Mouse (Mus musculus): ENCODE measurements around the gene Tpcn2. TPM values are rescaled to one million over a fixed set of nuclear protein-coding genes. Genes with fewer than 3 reads are reported as not detected.

Gene Tpcn2
- polyA plus RNA-seq, 1 experiment from 2014 or later = 5.7 TPM

DNA sequence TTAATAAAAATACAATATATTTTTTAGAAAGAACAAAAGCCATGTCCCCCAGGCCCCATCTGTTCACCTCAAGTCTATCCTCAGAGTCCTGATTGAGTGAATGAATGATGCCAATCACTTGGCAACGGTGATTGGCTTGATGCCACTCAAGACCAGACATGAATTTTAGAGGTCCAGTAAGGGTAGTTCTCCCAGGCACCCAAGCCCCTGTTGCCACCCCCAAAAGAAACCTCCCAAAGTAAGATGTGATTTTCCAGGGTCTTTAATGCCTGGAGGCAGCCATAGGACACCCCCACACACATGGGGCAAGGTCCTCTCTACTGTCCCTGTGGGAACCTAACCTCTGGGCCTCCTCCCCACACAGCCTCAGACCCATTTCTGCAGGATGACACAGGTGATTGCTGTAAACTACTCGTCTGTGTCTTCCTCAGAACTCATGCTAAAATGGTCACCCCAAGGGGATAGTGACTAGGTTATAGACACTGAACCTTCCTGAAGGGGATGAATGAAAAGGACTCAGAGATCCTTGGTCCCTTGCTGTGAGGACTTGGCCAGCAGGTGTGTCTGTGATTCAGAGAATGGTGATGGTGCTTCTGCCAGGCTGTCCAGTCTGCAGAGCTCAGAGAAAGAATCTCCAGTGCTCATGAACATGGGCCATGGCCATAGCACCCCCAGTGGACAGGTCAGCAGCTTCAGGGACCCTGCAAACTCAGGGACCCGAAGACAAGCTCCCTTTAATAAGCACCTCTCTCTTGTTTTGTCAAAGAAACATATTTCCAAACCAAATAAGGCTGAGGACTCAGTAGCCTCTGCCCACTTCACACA lies 15.1 kb upstream of the Tpcn2 start:
- peaks cover 19% of the 10 kb centered on the region for H3K4me1 ChIP-seq
- H3K9me3 ChIP-seq = no peaks in the 10 kb centered on the region
- ATAC-seq (ENCODE audit: extremely low read depth, insufficient number of reproducible peaks, low FRiP score, low TSS enrichment) = no peak
- no peak overlapping the region for H3K9ac ChIP-seq
- no peak overlapping the region for H3K4me3 ChIP-seq
- H3K27ac ChIP-seq (replicated peaks) = no peak overlapping the region
- H3K36me3 ChIP-seq = no peaks in the 10 kb centered on the region
- 54% methylated on average over 3 of the region's 3 CpGs for WGBS
- no peaks in the 10 kb centered on the region for H3K27me3 ChIP-seq (replicated peaks)
- no peak overlapping the region for H3K4me2 ChIP-seq

DNA sequence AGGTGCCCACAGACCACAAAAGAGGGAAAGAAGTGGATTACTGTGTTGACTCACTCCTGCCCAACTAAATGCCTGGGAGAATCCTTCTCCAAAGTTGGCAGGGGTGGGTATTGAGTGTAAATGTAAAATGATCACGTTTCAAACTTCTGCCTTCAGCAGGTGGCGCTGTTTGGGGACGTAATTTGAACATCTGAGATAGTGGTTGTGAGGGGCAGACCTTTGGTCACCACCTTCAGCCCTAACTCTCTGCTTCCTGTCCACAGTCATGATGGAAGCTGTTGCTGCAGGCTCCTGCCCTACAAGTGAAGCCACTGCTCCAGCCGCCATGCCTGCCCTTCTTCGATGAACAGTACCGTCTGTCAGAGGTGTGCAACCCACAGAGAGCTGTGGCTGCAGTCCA lies 10.0 kb upstream of the Tpcn2 start:
- H3K9me3 ChIP-seq = no peaks in the 10 kb centered on the region
- no peaks in the 10 kb centered on the region for H3K36me3 ChIP-seq
- H3K4me2 ChIP-seq = no peak overlapping the region
- no peak overlapping the region for H3K4me3 ChIP-seq
- no peak for ATAC-seq (ENCODE audit: extremely low read depth, insufficient number of reproducible peaks, low FRiP score, low TSS enrichment)
- no peak overlapping the region for H3K27ac ChIP-seq (replicated peaks)
- H3K27me3 ChIP-seq (replicated peaks) = no peaks in the 10 kb centered on the region
- WGBS = 30% methylated on average over 6 of the region's 6 CpGs
- H3K4me1 ChIP-seq = peaks cover 7% of the 10 kb centered on the region
- no peak overlapping the region for H3K9ac ChIP-seq

DNA sequence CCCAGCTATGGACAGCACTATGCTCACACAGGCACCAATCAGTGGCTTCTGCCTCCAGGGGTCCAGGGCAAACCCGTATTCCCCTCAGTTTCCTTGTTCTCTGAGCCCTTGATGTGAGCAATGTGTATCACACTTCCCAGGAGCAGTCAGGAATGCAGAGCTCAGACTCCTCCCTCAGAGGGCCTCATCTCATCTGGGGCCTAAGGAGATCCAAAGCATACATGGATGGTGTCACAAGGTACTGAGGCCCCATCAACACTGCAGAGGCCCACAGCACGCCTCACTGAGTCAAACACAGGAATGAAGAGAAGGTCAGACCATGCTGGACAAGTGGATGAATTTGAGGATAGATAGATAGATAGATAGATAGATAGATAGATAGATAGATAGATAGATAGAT lies 8.9 kb upstream of the Tpcn2 start:
- no peak overlapping the region for H3K9ac ChIP-seq
- peaks cover 7% of the 10 kb centered on the region for H3K4me1 ChIP-seq
- WGBS = 57% methylated on average over 2 of the region's 2 CpGs

DNA sequence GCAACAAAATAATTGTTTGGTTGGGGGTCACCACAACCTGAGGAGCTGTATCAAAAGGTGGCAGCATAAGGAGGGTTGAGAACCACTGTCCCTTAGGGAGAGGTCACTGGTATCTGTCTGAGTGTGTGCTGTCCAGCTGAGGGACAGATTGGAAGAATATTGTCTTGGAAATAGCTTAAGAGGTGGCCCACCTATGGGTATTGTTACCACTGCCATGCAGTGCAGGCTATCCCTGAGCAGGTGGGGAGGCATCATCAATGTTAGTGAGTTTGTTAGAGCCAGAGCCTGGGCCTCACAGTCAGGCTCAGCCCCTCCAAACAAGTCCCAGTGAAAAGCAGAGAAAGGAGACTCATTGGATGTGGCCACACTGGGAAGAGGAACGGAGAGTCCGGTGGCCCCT lies 8.0 kb upstream of the Tpcn2 start:
- Histone ChIP-seq H3K4me3 (no peak overlapping the region), H3K4me1 (peaks cover 13% of the 10 kb centered on the region), H3K27ac (replicated peaks) (no peak overlapping the region), H3K27me3 (replicated peaks) (no peaks in the 10 kb centered on the region), H3K4me2 (no peak overlapping the region), H3K9me3 (no peaks in the 10 kb centered on the region), H3K9ac (no peak overlapping the region), H3K36me3 (no peaks in the 10 kb centered on the region)
- WGBS = 75% methylated on average over 2 of the region's 2 CpGs
- ATAC-seq (ENCODE audit: extremely low read depth, insufficient number of reproducible peaks, low FRiP score, low TSS enrichment) = no peak

More for the DNA sequence above, 8.9 kb upstream of the Tpcn2 start:
- Histone ChIP-seq H3K27ac (replicated peaks) (no peak overlapping the region), H3K4me2 (no peak overlapping the region), H3K9me3 (no peaks in the 10 kb centered on the region), H3K36me3 (no peaks in the 10 kb centered on the region), H3K4me3 (no peak overlapping the region), H3K27me3 (replicated peaks) (no peaks in the 10 kb centered on the region)
- ATAC-seq (ENCODE audit: extremely low read depth, insufficient number of reproducible peaks, low FRiP score, low TSS enrichment) = no peak

DNA sequence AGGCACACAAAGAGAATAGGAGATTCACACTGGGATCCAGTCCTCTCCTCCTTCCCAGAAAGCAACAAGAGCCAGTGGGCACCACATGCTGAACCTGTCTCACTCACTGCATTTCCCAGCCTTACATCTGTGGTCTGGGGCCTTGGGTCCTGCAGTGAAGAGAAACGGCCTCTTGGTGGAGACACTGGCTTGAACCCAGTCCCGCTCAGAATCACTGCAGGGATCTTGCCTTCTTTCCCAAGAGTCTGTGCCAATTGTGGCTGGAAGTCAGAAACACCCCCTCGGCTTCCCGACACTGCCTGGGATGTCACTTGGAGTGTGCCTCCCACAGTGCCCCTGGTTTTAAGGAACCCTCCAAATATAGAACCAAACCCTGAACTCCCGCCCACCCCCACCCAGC lies 5.5 kb upstream of the Tpcn2 start:
- H3K4me1 ChIP-seq = peaks cover 13% of the 10 kb centered on the region
- no peaks in the 10 kb centered on the region for H3K9me3 ChIP-seq
- H3K4me3 ChIP-seq = no peak overlapping the region
- H3K27ac ChIP-seq (replicated peaks) = no peak overlapping the region
- H3K9ac ChIP-seq = no peak overlapping the region
- H3K4me2 ChIP-seq = no peak overlapping the region
- no peaks in the 10 kb centered on the region for H3K27me3 ChIP-seq (replicated peaks)
- no peak for ATAC-seq (ENCODE audit: extremely low read depth, insufficient number of reproducible peaks, low FRiP score, low TSS enrichment)
- WGBS = 22% methylated on average over 5 of the region's 5 CpGs
- no peaks in the 10 kb centered on the region for H3K36me3 ChIP-seq

DNA sequence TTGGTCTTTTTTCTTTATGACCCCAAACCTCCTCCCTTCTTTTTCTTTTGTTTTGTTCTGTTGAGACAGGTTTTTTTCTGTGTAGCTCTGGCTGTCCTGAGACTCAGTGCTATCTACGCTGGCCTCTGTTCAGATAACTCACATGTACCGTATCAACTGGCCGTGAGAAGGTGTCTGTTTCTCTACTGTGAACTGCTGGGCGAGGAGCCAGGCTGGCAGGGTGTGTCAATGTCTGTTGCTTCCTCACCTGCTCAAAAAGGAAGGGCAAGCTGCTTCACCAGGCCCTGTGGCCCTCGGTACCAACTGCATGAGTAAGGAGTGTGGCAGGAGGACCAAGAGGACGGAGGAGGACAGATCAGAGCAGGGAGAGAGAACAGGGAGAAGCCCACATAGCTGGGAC lies 3.6 kb upstream of the Tpcn2 start:
- Histone ChIP-seq H3K4me1 (peaks cover 27% of the 10 kb centered on the region), H3K9ac (no peak overlapping the region), H3K4me3 (no peak overlapping the region), H3K27ac (replicated peaks) (no peak overlapping the region), H3K4me2 (no peak overlapping the region), H3K9me3 (no peaks in the 10 kb centered on the region), H3K36me3 (no peaks in the 10 kb centered on the region), H3K27me3 (replicated peaks) (no peaks in the 10 kb centered on the region)
- WGBS = 43% methylated on average over 6 of the region's 6 CpGs
- no peak for ATAC-seq (ENCODE audit: extremely low read depth, insufficient number of reproducible peaks, low FRiP score, low TSS enrichment)

DNA sequence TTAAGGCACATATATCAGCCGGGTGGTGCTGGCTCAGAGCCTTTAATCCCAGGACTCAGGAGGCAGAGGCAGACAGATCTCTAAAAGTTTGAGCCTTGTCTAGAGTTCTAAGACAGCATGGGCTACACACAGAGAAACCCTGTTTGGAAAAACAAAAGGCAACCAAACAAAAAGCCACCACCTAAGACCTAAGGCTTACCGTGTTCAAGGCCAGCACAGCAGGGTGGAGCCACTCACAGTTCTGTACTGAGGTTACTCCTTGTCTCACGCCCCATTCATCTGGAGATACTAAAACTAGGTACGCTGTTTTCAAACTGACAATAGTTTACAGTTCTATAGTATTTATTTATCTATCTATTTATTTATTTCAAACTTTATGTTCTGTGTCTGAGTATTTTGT lies 1.7 kb upstream of the Tpcn2 start:
- no peaks in the 10 kb centered on the region for H3K9me3 ChIP-seq
- H3K4me3 ChIP-seq = no peak overlapping the region
- no peaks in the 10 kb centered on the region for H3K36me3 ChIP-seq
- ATAC-seq (ENCODE audit: extremely low read depth, insufficient number of reproducible peaks, low FRiP score, low TSS enrichment) = no peak
- no peak overlapping the region for H3K4me2 ChIP-seq
- H3K9ac ChIP-seq = no peak overlapping the region
- H3K27me3 ChIP-seq (replicated peaks) = no peaks in the 10 kb centered on the region
- peaks cover 40% of the 10 kb centered on the region for H3K4me1 ChIP-seq
- WGBS = 71% methylated on average over 4 of the region's 4 CpGs
- no peak overlapping the region for H3K27ac ChIP-seq (replicated peaks)

DNA sequence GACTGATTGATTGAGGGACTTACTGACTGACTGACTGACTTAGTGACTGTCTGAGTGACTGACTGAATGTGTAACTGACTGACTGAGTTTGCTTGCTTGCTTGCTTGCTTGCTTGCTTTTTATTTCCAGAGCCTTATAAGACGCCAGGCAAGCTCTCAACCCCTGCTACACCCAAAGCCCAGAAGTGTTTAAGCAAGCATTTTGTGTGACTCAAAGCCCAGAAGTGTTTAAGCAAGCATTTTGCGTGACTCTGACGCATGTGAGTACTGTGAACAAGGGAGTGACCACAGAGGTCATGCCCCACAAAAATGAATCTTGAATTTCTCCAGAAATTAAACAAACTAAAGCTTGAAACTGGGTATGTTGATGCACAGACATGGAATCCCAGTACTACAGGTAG lies 482 bp upstream of the Tpcn2 start:
- Histone ChIP-seq H3K36me3 (peaks cover 9% of the 10 kb centered on the region), H3K27ac (replicated peaks) (no peak overlapping the region), H3K4me1 (peaks cover 35% of the 10 kb centered on the region), H3K9ac (peak overlapping the region; percentile 4; the same call in 1 of the 2 replicates), H3K9me3 (no peaks in the 10 kb centered on the region), H3K4me3 (peak overlapping the region; percentile 70), H3K4me2 (peak overlapping the region; percentile 86), H3K27me3 (replicated peaks) (no peaks in the 10 kb centered on the region)
- 62% methylated on average over 3 of the region's 3 CpGs for WGBS
- no peak for ATAC-seq (ENCODE audit: extremely low read depth, insufficient number of reproducible peaks, low FRiP score, low TSS enrichment)

DNA sequence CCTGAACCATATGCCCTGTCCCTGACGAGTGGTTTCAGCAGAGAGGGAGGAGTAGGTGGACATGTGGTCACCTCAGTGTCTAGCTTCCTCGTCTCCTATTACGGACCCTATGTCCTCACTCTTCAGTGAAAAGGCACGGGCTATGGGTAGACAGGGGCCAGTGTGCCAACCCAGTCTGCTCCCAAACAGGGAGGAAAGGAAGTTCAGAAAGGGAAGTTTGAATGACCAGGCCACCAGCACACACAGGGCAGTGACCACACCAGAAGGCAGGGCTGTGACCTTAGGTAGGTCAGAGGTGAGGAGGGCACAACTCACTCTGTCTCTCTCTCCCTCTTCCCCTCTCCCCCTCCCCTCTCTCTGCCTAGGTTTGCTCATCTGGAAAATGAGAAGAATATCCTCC lies 770 bp downstream of the Tpcn2 start:
- no peak for ATAC-seq (ENCODE audit: extremely low read depth, insufficient number of reproducible peaks, low FRiP score, low TSS enrichment)
- peak overlapping the region; percentile 70 for H3K4me3 ChIP-seq
- H3K4me2 ChIP-seq = peak overlapping the region; percentile 86
- H3K27ac ChIP-seq (replicated peaks) = no peak overlapping the region; the same call in 1 of the 2 replicates
- H3K27me3 ChIP-seq (replicated peaks) = no peaks in the 10 kb centered on the region
- H3K36me3 ChIP-seq = peaks cover 21% of the 10 kb centered on the region
- 47% methylated on average over 4 of the region's 4 CpGs for WGBS
- H3K9me3 ChIP-seq = no peaks in the 10 kb centered on the region
- H3K4me1 ChIP-seq = peaks cover 33% of the 10 kb centered on the region
- peak overlapping the region; percentile 87 for H3K9ac ChIP-seq

DNA sequence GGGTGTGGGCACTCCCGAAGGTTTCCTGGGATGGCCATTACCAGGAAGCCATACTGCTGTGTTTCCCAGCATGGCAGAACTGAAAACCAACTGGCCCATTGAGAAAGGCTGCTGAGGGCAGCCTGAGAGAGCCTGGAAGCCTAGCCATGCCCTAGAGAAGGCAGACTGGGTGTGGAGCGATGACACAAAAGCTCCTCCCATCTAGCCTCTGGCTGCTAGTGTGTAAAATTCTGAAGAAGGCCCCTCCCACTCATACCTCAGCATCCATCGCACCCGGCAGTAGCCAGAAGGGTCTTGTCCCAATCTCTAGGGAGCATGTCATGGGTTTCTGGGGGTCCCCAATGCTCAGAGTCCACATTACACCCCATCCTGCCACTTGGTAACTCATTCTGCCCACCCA lies 2.4 kb downstream of the Tpcn2 start:
- WGBS = 81% methylated on average over 4 of the region's 4 CpGs
- ATAC-seq (ENCODE audit: extremely low read depth, insufficient number of reproducible peaks, low FRiP score, low TSS enrichment) = no peak

DNA sequence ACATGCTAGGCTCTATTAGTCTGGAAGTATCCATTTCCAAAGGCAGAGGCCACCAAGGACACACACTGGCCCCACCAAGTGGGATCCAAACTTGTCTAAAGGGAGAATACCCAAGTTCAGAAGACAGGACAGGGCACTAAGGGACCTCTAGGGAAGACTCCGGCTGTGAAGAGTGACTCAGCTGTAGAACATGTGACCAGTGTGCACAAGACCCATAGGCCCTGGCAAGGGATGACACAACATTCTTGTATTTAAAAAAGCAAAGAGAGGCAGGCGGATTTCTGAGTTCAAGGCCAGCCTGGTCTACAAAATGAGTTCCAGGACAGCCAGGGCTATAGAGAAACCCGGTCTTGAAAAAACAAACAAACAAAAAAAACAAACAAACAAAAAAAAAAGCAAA lies 8.3 kb downstream of the Tpcn2 start:
- peaks cover 92% of the 10 kb centered on the region for H3K36me3 ChIP-seq
- ATAC-seq (ENCODE audit: extremely low read depth, insufficient number of reproducible peaks, low FRiP score, low TSS enrichment) = no peak
- H3K4me3 ChIP-seq = no peak overlapping the region
- no peaks in the 10 kb centered on the region for H3K27me3 ChIP-seq (replicated peaks)
- H3K27ac ChIP-seq (replicated peaks) = no peak overlapping the region
- H3K9ac ChIP-seq = no peak overlapping the region
- WGBS = 78% methylated on average over 3 of the region's 3 CpGs
- no peak overlapping the region for H3K4me2 ChIP-seq
- no peaks in the 10 kb centered on the region for H3K9me3 ChIP-seq
- H3K4me1 ChIP-seq = no peaks in the 10 kb centered on the region

More for the DNA sequence above, 2.4 kb downstream of the Tpcn2 start:
- no peaks in the 10 kb centered on the region for H3K9me3 ChIP-seq
- no peak overlapping the region for H3K27ac ChIP-seq (replicated peaks)
- H3K27me3 ChIP-seq (replicated peaks) = no peaks in the 10 kb centered on the region
- no peak overlapping the region for H3K4me2 ChIP-seq
- H3K9ac ChIP-seq = no peak overlapping the region
- H3K4me3 ChIP-seq = no peak overlapping the region
- H3K36me3 ChIP-seq = peaks cover 35% of the 10 kb centered on the region
- peaks cover 28% of the 10 kb centered on the region for H3K4me1 ChIP-seq

DNA sequence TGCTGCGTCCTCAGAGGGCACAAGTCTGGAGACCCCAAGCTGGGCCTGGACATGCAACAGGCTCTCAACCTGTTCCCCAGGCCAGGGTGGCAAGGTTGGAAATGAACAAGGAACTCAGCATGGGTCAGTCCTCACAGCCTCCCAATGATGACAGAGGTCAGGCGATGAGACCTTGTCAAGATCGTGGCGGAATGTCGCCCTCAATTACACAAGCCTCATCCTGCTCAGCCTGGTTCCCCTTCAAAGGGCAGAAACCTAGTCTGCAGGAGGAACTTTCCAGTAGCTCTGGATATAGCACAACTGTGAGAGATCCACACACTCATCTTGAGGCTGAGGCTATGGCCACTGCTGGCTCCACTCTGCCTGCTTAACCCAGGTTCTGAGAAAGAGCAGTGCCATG lies 12.9 kb downstream of the Tpcn2 start:
- Histone ChIP-seq H3K9ac (no peak overlapping the region), H3K4me1 (no peaks in the 10 kb centered on the region), H3K9me3 (no peaks in the 10 kb centered on the region), H3K36me3 (peaks cover 98% of the 10 kb centered on the region), H3K27ac (replicated peaks) (no peak overlapping the region), H3K4me2 (no peak overlapping the region), H3K27me3 (replicated peaks) (no peaks in the 10 kb centered on the region), H3K4me3 (no peak overlapping the region)
- ATAC-seq (ENCODE audit: extremely low read depth, insufficient number of reproducible peaks, low FRiP score, low TSS enrichment) = no peak
- WGBS = 86% methylated on average over 5 of the region's 5 CpGs

All from heart, embryonic 13.5 days (tissue).